In the genomic region with DNA sequence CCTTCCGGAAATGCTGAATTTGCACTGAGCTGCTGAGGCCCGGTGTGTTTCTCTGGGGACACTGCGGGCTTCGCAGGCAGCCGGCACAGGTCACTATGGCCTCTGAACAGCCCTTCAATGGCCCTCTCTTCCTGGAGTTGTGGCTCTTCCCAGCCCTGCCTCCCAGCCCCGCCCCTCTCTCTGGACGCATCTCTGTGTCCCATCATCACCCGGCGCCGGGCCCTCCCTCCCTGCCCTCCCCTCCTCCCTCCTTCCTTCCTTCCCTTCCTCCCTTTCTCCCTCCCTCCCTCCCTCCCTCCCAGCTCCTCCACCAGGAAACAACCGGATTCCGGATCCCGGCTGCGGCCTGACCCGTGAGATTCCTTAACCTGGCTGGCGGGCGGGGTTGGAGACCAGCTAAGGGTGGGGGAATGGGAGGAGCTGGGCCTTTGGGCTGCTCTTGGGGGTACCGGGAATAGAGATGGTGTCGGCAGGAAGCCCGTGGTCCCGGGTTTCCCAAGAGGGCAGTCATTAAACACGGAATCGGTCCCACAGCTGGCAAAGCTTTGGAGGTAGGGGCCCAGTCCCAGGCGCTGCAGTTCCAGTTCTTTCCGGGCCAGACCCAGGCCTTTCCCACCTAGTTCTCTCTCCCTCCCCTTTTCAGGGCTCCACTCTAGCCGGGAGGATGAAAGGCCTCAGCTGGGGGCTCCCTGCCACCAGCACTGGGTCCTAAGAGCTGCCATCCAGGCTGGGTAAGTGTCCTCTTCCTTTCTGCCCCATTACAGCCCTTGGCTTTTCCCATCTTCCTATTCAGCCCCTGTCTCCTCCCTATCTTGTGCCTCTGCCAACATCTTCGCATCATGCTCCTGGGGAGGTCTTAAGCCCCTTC, we compare ENCODE assay signal across 8 mouse cellular contexts. TPM values are rescaled to one million over a fixed set of nuclear protein-coding genes. Genes with fewer than 3 reads are reported as not detected.
DNase-seq lines count a peak whose midpoint lies in the region; ATAC-seq lines count a peak whose summit lies in the region.

A gene (plus strand): TSS at position 224 of the 868 bp plus-strand sequence.
A gene (plus strand): TSS at position 288 of the 868 bp plus-strand sequence.

- H3K27ac ChIP-seq in intestine, embryonic 15.5 days = peak within 1 kb of the TSS; percentile 92
- peak within 1 kb of the TSS; percentile 91 for H3K27ac ChIP-seq in limb, embryonic 10.5 days
- peak within 1 kb of the TSS; percentile 91 for H3K27ac ChIP-seq in midbrain, embryonic 10.5 days (replicated peaks)

- H3K4me2 ChIP-seq in intestine, embryonic 15.5 days (replicated peaks) = peak within 1 kb of the TSS; percentile 75

- H3K36me3 ChIP-seq in intestine, embryonic 15.5 days = 0 out of 2 replicates have a peak, but pooled peaks cover 6% of the 10 kb centered on the region
- peaks cover 16% of the 10 kb centered on the region for H3K36me3 ChIP-seq in limb, embryonic 10.5 days
- H3K36me3 ChIP-seq in midbrain, embryonic 10.5 days = peaks cover 25% of the 10 kb centered on the region

- WGBS in intestine, embryonic 15.5 days = under 1% methylated on average over 27 of the region's 27 CpGs
- WGBS in limb, embryonic 10.5 days = under 1% methylated on average over 22 of the region's 27 CpGs
- 1% methylated on average over 27 of the region's 27 CpGs for WGBS in midbrain, embryonic 10.5 days

- H3K4me3 ChIP-seq in intestine, embryonic 15.5 days (replicated peaks) = peak within 1 kb of the TSS; percentile 56
- peak within 1 kb of the TSS; percentile 66 for H3K4me3 ChIP-seq in limb, embryonic 10.5 days
- H3K4me3 ChIP-seq in midbrain, embryonic 10.5 days = peak within 1 kb of the TSS; percentile 76

- H3K4me1 ChIP-seq in intestine, embryonic 15.5 days (replicated peaks) = peaks cover 15% of the 10 kb centered on the region
- peaks cover 28% of the 10 kb centered on the region for H3K4me1 ChIP-seq in limb, embryonic 10.5 days
- H3K4me1 ChIP-seq in midbrain, embryonic 10.5 days = peaks cover 29% of the 10 kb centered on the region

- H3K27me3 ChIP-seq in intestine, embryonic 15.5 days (replicated peaks) = no peaks in the 10 kb centered on the region
- peaks cover 7% of the 10 kb centered on the region for H3K27me3 ChIP-seq in limb, embryonic 10.5 days (ENCODE audit: low read depth, poor library complexity, severe bottlenecking)
- H3K27me3 ChIP-seq in midbrain, embryonic 10.5 days (ENCODE audit: low read depth, poor library complexity, severe bottlenecking) = peaks cover 7% of the 10 kb centered on the region

- H3K9me3 ChIP-seq in intestine, embryonic 15.5 days = no peaks in the 10 kb centered on the region
- no peaks in the 10 kb centered on the region for H3K9me3 ChIP-seq in limb, embryonic 10.5 days (replicated peaks)
- H3K9me3 ChIP-seq in midbrain, embryonic 10.5 days (replicated peaks) = no peaks in the 10 kb centered on the region

- peak; percentile 74 for DNase-seq in layer of hippocampus, adult 11-12 months (ENCODE audit: low spot score)
- no peak for DNase-seq in layer of hippocampus, adult 9-10 months (ENCODE audit: low spot score)
- DNase-seq in embryo, embryonic 9.5 days (ENCODE audit: extremely low spot score) = peak; percentile 91
- DNase-seq in gastrocnemius, postnatal 4 days (ENCODE audit: low spot score in 2 of 2) = peak; percentile 79 to 90
- peak; percentile 87 for DNase-seq in limb, embryonic 10.5 days (ENCODE audit: low spot score)
- peak; percentile 89 for DNase-seq in midbrain, embryonic 10.5 days (ENCODE audit: low spot score)
- DNase-seq in right cerebral cortex, postnatal 4 days = peak; percentile 87

- H3K9ac ChIP-seq in intestine, embryonic 15.5 days = peak within 1 kb of the TSS; percentile 80

- ATAC-seq in intestine, embryonic 15.5 days = peak; percentile 94

RNA-seq across cellular contexts. Expression of the first gene that starts in this region (rescaled TPM):
- total RNA-seq in gastrocnemius, postnatal 4 days (2021) = 10 to 100 TPM; 35.4 to 38.7 TPM
- 3.6 and 4.7 TPM in 2 replicates for polyA plus RNA-seq in intestine, embryonic 15.5 days (2015; fragmentation: Nextera tagmentation; extraction: Ambion mirVana)
- 1.7 and 2.2 TPM in 2 replicates for polyA plus RNA-seq in limb, embryonic 10.5 days (2016; fragmentation: Nextera tagmentation; extraction: Ambion mirVana)
- polyA plus RNA-seq in midbrain, embryonic 10.5 days (2016; fragmentation: Nextera tagmentation; extraction: Ambion mirVana) = 2.7 and 3.4 TPM in 2 replicates

RNA-seq across cellular contexts. Expression of the second gene that starts in this region (rescaled TPM):
- total RNA-seq in gastrocnemius, postnatal 4 days (2021) = 1 to 10 TPM; 2.3 to 4.1 TPM
- 0.34 and 0.35 TPM in 2 replicates for polyA plus RNA-seq in intestine, embryonic 15.5 days (2015; fragmentation: Nextera tagmentation; extraction: Ambion mirVana)
- polyA plus RNA-seq in limb, embryonic 10.5 days (2016; fragmentation: Nextera tagmentation; extraction: Ambion mirVana) = 0.55 TPM in 1 of 2 replicates, not detected in the other
- not detected in 2 replicates for polyA plus RNA-seq in midbrain, embryonic 10.5 days (2016; fragmentation: Nextera tagmentation; extraction: Ambion mirVana)
